Mouse (Mus musculus): ENCODE measurements at regions not wholly inside any gene's neighbourhood (a gene's known extent, or its start where the extent isn't known, plus 50 kb on each side); places are given as distances from the start of the nearest gene placed in this dataset.
A peak's percentile ranks its signal among the peaks of the same experiment; 100 is the strongest.

GRCm38 (mm10) chr15:93775199-93775745, 179.6 kb upstream of the Prickle1 start:
- no peak for DNase-seq

GRCm38 (mm10) chr15:93774340-93774739, 178.6 kb upstream of the Prickle1 start:
- DNase-seq = no peak

DNA sequence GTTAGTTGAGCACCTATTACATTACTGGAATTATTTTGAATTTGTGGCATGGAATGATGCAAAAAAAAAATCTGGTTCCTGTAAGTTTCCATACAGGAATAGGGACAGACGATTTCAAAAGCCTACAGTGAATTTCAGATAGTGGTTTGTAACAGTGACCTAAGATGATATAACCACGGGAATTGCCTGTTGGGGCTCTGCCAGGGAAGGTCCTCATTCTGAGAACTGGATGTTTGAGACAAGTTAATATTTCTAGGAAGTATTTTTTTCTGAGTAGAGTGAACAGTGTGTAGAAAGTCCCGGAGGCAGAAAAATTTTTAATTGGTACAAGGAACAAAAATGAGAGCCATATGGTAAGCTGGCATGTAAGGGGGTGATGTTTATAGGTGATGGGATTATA, 171.3 kb upstream of the Prickle1 start:
- DNase-seq = no peak

DNA sequence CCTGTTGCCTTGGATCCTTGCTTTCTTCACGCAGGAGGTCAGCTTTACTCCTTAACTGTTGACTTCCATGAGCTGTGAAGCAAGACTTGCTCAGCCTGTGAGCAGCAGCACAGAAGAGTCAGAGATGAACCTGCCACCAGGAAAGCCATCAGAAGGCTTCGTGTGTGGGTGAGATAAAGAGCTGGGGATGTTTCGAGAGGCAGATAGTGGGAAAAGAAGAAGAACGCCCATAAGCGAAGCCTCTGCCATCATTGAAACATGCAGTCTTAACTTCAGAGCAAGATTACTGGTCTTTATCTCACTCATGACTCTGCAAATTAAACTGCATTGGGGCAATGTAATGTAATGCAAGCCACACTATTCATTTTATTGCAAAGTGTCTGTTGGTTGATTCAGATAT, 167.4 kb upstream of the Prickle1 start:
- DNase-seq = no peak

- DNase-seq = no peak
Observed at GRCm38 (mm10) chr15:93758204-93758836, 162.6 kb upstream of the Prickle1 start.

DNA sequence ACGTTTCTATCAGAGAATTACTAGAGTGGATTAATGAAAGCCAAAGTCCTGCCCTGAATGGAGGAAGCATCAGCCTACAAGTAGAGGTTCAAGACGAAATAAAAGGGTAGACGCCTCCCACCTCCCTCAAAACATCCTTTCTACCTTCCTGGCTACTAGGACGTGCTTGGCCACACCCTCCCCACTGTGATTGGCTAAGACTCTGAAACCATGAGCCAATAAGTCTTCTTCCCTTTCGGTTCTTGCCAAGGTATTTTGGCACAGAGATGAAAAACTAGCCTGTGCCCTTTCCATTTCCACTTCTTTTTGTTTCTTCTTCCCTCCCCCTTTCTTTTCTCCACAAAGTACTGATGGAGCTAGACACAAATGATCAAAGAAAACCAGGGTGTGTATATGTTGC, 160.3 kb upstream of the Prickle1 start:
- no peak for DNase-seq

DNA sequence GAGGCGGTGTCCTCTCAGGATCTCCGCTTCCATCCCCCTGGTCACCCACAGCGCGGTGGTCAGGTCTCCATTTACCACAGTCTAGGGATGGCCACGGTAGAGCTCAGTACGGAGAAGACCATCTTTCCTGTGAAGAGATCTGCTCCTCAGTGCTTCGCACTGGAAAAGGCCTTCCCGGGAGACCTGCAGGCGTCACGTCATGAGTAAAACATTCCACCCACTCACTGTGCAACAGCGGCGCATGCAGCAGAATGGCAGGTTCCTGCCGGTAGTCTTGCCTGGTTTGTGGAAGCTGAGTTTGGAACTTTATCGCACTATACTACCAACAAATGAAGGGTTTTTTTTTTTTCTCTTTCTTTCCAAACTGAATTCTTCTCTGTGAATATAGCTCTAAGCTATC, 156.1 kb upstream of the Prickle1 start:
- DNase-seq = peak; percentile 59

DNA sequence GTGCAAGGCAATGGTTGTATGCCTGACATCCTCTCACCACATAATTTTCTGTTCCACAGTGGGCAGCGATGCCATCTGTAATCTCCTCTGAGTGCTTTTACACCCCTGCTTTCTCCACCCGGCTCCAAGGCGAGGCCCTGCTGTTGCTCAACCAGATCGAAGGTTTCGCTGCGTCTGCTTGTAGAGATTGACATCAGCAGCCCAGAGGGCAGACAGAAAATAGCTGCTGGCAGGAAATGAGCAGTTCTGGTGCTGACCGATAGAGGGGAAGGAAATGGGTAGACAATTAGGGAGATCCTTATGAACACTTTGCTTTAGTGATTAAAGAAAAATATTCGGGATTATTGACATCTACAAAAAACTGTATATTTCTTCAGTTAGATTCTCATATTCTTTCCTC, 155.3 kb upstream of the Prickle1 start:
- DNase-seq = peak; percentile 23

GRCm38 (mm10) chr15:93744191-93744945, 148.7 kb upstream of the Prickle1 start:
- no peak for DNase-seq

DNA sequence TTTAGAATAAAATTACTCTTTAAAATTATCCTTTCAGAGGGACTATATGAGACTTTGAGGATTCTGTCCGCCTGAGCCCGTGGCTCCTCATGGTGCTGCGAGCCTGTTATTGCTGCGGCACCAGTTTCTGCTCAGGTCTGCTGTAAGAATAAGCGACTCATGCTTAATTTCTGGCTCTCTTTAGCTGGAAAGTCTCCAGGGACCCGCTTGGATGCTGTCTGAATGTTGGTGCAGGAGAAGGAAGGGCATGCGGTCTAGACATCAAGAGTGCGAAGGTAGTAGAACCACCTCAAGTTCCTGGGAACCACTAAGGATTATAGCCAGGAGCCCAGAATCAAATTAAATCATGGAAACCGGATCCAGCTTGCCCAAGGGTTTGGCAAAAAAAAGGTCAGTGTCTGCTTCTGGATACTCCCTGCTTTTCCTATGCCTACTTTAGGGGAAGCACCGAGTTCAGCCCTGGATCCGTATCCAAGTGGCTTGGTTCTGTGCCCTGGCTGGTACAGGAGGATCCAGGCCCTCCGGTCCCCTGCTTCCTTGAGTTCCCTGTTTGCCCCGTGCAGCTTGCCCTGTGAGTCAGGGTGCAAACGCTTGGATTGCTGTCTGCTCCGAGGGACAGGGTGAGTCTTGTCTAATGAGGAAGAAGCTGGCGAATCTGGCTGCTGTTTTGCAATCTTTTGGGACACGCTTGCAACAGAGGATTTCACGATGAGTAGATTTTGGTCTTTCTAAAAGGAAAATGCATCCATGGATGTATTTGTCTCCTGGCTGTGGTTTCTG, 138.2 kb upstream of the Prickle1 start:
- no peak for DNase-seq

DNA sequence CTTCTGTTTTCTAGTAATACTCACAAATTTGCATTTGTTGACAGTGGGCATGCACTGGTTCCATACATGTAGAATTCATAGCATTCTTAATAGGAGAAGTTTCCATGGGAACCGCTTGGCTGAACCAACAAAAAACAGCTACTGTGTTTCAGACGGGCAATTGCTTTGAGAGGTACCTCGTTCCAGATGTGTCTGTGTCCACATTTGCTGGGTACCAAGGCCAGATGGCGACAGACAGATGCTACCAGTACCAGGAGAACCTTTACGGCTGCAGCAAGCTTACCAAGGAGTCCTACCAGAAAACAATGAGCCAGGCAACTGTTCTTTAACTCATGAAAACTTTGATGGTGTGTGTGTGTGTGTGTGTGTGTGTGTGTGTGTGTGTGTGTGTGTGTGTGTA, 137.1 kb upstream of the Prickle1 start:
- DNase-seq = no peak

DNA sequence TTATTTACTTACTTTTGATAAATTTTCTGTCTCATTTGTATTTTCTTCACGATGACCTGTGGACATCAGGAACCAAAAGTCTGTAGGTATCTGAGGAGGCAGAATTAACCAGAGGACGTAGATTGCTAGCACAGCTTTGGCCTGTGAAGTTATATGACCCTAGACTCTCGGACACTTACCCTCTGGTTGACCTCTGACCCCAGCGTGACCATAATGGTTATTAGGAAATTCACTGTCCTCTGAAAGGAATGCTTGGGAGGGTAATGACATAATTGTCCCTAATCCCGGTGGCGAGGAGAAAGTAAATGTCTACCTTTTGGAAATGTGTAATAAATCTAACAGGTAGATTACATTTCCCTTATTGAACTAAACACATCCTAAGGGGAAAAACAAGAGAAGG, 135.5 kb upstream of the Prickle1 start:
- no peak for DNase-seq

DNA sequence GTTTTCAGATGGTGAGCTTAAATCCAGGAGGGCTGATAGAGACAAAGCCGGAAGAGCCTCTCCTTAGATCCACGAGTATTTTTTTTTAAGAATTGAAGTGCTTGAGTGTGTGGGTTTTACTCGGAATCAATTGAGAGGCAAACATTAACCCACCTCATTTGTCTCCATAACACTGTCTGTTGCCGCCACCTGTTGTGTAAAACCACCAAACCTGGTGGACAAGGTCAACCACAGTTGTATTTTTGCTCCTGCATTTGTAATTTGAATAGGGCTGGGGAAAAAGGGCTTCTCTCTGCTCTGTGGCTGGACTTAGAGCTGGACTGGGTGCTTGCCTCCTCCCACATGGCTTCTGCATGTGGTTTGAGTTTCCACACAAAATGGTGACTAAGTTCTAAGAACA, 119.8 kb upstream of the Prickle1 start:
- DNase-seq = no peak

- DNase-seq = no peak
Observed at GRCm38 (mm10) chr15:93713428-93713827, 117.7 kb upstream of the Prickle1 start.

DNA sequence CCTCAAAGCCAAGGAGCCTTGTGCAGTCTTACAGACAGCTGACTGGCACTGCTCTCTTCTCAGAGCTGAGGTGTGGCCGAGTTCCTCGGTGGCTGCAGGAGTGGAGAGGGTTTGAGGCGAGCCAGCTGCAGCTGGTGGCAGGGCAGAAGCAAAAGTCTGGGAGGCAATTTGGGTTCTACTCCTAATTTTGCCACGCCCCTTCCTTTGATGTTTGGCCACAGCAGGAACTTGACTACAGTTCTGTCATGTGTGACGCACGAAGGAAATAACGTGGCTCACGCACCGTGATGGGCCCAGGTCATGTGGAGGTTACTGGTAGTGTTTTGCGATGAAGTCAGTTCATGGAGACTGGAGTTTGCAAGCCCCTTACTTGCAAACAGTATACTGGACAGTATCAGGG, 116.9 kb upstream of the Prickle1 start:
- DNase-seq = no peak

- DNase-seq = no peak
Observed at GRCm38 (mm10) chr15:93711150-93711784, 115.6 kb upstream of the Prickle1 start.

DNA sequence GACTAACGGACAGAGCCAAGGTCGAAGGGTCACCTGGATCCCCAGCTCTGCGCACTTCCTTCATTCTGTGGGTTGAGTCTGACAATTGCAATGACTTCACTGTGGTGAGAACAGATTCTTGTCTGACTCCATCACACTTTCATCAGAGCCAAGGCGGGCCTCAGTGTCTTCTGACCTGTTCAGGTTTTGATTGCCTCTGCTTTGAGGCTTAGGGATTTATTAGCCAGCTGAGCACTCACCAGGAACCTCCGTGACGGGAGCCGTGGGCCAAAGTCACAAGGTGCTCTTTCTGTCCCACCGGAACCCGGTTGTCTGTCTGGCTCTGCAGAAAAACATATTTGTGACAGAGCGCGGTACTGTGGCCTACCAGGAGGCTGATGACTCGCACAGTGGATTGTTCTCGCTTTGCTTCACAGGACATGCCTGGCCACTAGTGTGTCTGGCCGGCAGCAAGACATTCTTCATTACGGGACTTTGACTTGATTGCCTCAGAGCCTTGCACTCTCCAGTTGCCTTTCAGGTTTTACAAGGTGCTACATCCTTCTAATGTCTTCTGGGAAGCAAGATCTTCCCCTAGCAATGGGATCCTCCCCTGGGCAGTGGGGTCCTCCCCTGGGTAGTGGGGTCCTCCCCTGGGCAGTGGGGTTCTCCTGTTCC, 114.9 kb upstream of the Prickle1 start:
- DNase-seq = no peak

DNA sequence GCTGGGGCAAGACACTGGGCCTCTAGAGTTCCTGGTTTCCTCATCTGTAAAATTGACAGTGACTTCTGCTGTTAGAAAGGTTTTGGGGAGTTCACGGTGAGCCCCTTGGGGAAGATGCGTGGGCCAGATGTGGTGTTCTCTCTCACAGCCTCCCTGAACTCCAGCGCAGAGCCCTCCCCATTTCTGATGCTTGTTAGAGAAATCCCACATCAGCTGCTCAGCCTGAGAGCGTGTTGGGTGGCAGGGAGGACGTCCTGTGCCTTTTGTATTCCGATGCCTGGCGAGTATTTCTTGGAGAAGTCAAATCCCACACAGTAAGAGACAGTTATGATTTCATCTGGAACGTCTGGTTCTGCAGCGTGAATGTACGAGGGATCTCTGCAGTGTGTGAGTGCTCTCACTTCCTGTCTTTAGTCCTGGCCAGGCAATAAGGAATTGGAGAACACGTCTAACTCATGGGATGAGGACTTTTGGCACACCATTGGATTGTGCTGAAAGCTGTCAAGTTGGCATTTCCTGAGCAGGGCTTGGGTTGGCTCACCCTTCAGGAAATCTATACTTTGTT, 110.8 kb upstream of the Prickle1 start:
- DNase-seq = no peak

DNA sequence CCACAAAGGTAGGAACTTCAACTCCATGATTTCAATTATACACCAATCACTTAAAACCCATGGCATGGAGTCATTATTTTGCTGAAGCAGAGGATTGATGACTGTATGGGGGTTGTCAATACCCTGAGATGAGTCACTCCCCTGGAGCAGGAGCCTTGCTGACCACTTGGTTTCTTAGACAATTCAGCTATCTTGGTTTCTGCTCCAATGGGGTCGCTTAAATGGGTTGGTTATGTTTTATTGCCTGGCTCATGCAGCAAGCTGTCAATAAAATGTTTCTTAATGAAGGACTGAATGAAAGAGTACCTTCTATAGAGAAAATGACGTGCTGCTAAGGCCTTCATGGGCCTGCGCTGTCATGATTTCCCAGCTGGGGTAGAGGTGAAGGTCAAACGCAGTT, 110.0 kb upstream of the Prickle1 start:
- no peak for DNase-seq

GRCm38 (mm10) chr15:93705109-93705508, 109.4 kb upstream of the Prickle1 start:
- DNase-seq = no peak

- DNase-seq = no peak
Observed at GRCm38 (mm10) chr15:93701017-93701416, 105.3 kb upstream of the Prickle1 start.

DNA sequence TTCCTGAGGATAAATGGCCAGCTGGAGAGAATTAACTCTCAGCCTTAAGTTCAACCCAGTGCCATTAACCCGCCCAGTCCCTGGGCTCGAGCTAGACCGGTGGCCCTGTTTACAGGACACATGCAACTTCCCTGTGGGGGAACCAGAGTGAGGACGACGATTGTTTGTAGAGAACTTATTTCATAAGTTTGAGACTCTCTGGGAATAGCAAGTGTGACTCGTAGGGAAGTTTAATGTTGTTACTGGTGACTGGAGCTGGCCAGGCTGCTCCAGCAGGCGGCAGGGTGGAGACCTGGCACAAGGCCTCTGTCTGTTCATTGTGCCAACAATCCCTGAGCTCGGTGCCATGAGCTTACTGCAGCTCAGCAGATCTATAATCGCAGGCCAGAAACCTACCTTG, 104.3 kb upstream of the Prickle1 start:
- DNase-seq = no peak
